Mouse (Mus musculus) liver, embryonic 15.5 days (tissue): ENCODE measurements at regions not wholly inside any gene's neighbourhood (a gene's known extent, or its start where the extent isn't known, plus 50 kb on each side); places are given as distances from the start of the nearest gene placed in this dataset.

Experiments used
- ATAC-seq: fragments of 200-750 bp; cut with Nextera tagmentation; 2 replicates; pipeline ENCODE4 v1.8.0; 2017; ENCODE audit warnings: moderate number of reproducible peaks, mild to moderate bottlenecking, moderate library complexity; ENCODE audit not compliant: insufficient read depth
- H3K27ac ChIP-seq: fragments of 300-500 bp; sonication (generic); replicated peaks from 2 replicates; pipeline ENCODE4 v1.5.1; 2015; ENCODE audit warnings: mild to moderate bottlenecking, inconsistent platforms
- H3K27me3 ChIP-seq: fragments of 300-500 bp; sonication (generic); 2 replicates; pipeline ENCODE4 v1.6.1; 2015; ENCODE audit warnings: mild to moderate bottlenecking, inconsistent platforms
- H3K36me3 ChIP-seq: fragments of 300-500 bp; sonication (generic); replicated peaks from 2 replicates; pipeline ENCODE4 v1.6.1; 2015; ENCODE audit warnings: moderate library complexity, mild to moderate bottlenecking, inconsistent platforms
- H3K4me1 ChIP-seq: fragments of 300-500 bp; sonication (generic); replicated peaks from 2 replicates; pipeline ENCODE4 v1.6.1; 2015; ENCODE audit warnings: inconsistent platforms
- H3K4me2 ChIP-seq: fragments of 300-500 bp; sonication (generic); 2 replicates; pipeline ENCODE4 v1.6.1; 2015; ENCODE audit warnings: moderate library complexity, mild to moderate bottlenecking, inconsistent platforms
- H3K4me3 ChIP-seq: fragments of 300-500 bp; sonication (generic); replicated peaks from 2 replicates; pipeline ENCODE4 v1.5.1; 2015; ENCODE audit warnings: mild to moderate bottlenecking, inconsistent platforms
- H3K9ac ChIP-seq: fragments of 300-500 bp; sonication (generic); 2 replicates; pipeline ENCODE4 v1.6.1; 2015; ENCODE audit warnings: moderate library complexity, mild to moderate bottlenecking, inconsistent platforms
- H3K9me3 ChIP-seq: fragments of 300-500 bp; sonication (generic); replicated peaks from 2 replicates; pipeline ENCODE4 v1.6.1; 2016; ENCODE audit warnings: inconsistent platforms
- WGBS: fragments of 180-500 bp; shearing (Covaris S2); methylation state at CpG from one replicate; pipeline ENCODE4 v1.1.7; 2015; ENCODE audit warnings: mixed read lengths; ENCODE audit not compliant: insufficient replicate concordance; 5-methylcytosine and 5-hydroxymethylcytosine counted together

DNA sequence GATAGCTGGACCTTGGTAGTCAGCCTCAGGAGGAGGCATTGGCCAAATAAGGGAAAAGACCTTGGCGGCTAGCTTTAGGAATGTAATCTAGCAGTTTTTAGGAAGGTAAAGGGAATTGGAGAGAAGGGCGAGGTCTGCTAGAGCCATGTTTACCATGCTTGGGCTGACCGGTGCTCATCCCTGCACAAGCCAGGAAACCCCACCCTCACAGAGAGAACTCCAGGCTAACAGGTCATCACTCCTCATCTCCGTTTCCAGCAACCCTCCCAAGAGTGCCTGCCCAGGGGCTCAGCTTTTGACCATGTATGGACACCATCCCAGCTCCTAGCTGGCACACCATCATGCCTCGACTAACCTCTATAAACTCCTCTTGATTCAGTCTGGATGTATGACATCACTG is 1162.9 kb downstream of the 4930447A16Rik start:
- Histone ChIP-seq H3K4me3 (no peak overlapping the region), H3K4me1 (no peaks in the 10 kb centered on the region), H3K9ac (no peak overlapping the region), H3K27me3 (peaks cover 27% of the 10 kb centered on the region), H3K36me3 (no peaks in the 10 kb centered on the region), H3K27ac (no peak overlapping the region), H3K4me2 (no peak overlapping the region), H3K9me3 (no peaks in the 10 kb centered on the region)
- ATAC-seq: no peak
- WGBS: 55% methylated on average over 5 of the region's 5 CpGs

- Histone ChIP-seq H3K9ac (no peak overlapping the region), H3K4me3 (no peak overlapping the region), H3K36me3 (no peaks in the 10 kb centered on the region), H3K9me3 (no peaks in the 10 kb centered on the region), H3K27ac (no peak overlapping the region), H3K27me3 (peaks cover 27% of the 10 kb centered on the region), H3K4me2 (no peak overlapping the region), H3K4me1 (no peaks in the 10 kb centered on the region)
- 41% methylated on average over 2 of the region's 2 CpGs for WGBS
- ATAC-seq: no peak
Observed at GRCm38 (mm10) chr15:38589010-38589409, 1163.7 kb downstream of the 4930447A16Rik start.

DNA sequence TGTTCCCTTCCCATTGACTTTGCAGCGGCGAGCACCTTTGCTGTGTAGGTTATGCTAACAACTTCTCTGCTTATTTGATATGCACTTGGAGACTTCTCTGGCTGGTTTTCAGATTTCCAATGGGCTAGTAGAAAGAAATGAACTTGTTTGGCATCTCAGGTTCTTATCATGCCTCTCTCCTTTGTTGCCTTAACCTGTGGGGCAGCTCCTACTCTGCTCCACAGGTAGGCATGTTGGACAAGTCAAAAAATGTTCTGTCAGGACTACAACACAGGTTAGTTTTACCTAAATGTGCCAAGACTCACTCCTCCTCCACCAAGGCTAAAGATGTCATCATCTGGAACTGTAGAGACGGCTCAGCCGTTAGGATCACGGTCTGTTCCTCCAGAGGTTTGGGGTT is 1164.3 kb downstream of the 4930447A16Rik start:
- Histone ChIP-seq H3K27ac (no peak overlapping the region), H3K9ac (no peak overlapping the region), H3K4me2 (no peak overlapping the region), H3K4me1 (no peaks in the 10 kb centered on the region), H3K4me3 (no peak overlapping the region), H3K9me3 (no peaks in the 10 kb centered on the region), H3K27me3 (peaks cover 27% of the 10 kb centered on the region), H3K36me3 (no peaks in the 10 kb centered on the region)
- 79% methylated on average over 5 of the region's 5 CpGs for WGBS
- ATAC-seq: no peak

DNA sequence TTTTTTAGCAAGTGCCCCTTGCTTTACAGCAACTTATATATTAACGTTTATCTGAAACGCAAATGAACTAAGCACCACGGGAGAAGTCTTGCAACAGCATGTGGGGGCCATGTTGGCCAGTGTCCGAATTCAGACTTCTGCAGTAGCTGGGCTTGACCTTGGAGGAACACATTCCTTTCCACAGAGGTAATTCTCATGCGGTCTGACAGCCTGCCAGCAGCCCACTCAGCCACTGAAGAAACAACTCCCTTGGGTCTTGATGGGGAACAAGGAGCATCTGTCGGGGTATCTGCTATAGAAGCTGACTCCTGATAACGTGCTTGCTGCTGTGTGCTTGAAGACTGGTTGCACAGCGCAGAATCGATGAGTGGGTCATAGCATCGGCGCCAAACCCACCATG is 1168.7 kb downstream of the 4930447A16Rik start:
- 71% methylated on average over 11 of the region's 11 CpGs for WGBS
- H3K9ac ChIP-seq: no peak overlapping the region

GRCm38 (mm10) chr15:38594747-38595146 is 1169.4 kb downstream of the 4930447A16Rik start:
- no peak for ATAC-seq
- H3K9me3 ChIP-seq: no peaks in the 10 kb centered on the region
- H3K36me3 ChIP-seq: no peaks in the 10 kb centered on the region
- H3K4me3 ChIP-seq: no peak overlapping the region
- peaks cover 8% of the 10 kb centered on the region for H3K27me3 ChIP-seq
- H3K4me2 ChIP-seq: no peak overlapping the region
- H3K27ac ChIP-seq: no peak overlapping the region
- no peak overlapping the region for H3K9ac ChIP-seq
- WGBS: 89% methylated on average over 2 of the region's 2 CpGs
- no peaks in the 10 kb centered on the region for H3K4me1 ChIP-seq

More for the DNA sequence above, 1168.7 kb downstream of the 4930447A16Rik start:
- Histone ChIP-seq H3K9me3 (no peaks in the 10 kb centered on the region), H3K27me3 (peaks cover 8% of the 10 kb centered on the region), H3K4me1 (no peaks in the 10 kb centered on the region), H3K4me2 (no peak overlapping the region), H3K4me3 (no peak overlapping the region), H3K27ac (no peak overlapping the region), H3K36me3 (no peaks in the 10 kb centered on the region)
- ATAC-seq: no peak

GRCm38 (mm10) chr15:38595820-38596219 is 1170.5 kb downstream of the 4930447A16Rik start:
- Histone ChIP-seq H3K36me3 (no peaks in the 10 kb centered on the region), H3K9ac (no peak overlapping the region), H3K4me1 (no peaks in the 10 kb centered on the region), H3K4me2 (no peak overlapping the region), H3K4me3 (no peak overlapping the region), H3K9me3 (no peaks in the 10 kb centered on the region), H3K27ac (no peak overlapping the region), H3K27me3 (peaks cover 8% of the 10 kb centered on the region)
- no peak for ATAC-seq
- WGBS: 58% methylated on average over 4 of the region's 4 CpGs

- Histone ChIP-seq H3K36me3 (no peaks in the 10 kb centered on the region), H3K27ac (no peak overlapping the region), H3K9me3 (no peaks in the 10 kb centered on the region), H3K27me3 (peaks cover 5% of the 10 kb centered on the region), H3K4me3 (no peak overlapping the region), H3K9ac (no peak overlapping the region), H3K4me2 (no peak overlapping the region), H3K4me1 (no peaks in the 10 kb centered on the region)
- 33% methylated on average over 3 of the region's 3 CpGs for WGBS
- ATAC-seq: no peak
Observed at GRCm38 (mm10) chr15:38597458-38597857, 1172.1 kb downstream of the 4930447A16Rik start.

DNA sequence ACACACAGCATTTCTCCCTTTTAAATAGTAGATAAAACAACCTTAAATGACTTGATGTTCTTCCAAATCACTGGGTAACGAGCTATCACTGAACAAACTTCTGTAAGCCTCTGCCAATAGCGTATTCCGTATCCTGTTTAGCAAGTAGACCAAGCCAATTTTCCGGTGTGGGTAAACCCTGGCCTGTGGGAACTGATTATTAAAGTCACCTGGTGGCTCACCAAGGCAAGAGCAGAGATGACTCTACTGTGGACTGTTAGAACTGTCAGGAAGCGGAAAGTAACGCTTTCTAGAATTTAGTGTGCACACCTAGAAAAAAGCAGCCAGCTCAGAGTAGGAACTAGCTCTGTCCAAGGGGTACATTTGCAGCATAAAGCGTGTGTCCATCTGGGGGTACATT is 1176.1 kb downstream of the 4930447A16Rik start:
- no peaks in the 10 kb centered on the region for H3K4me1 ChIP-seq
- H3K9me3 ChIP-seq: no peaks in the 10 kb centered on the region
- H3K9ac ChIP-seq: no peak overlapping the region
- H3K36me3 ChIP-seq: no peaks in the 10 kb centered on the region
- H3K4me2 ChIP-seq: no peak overlapping the region
- no peak overlapping the region for H3K4me3 ChIP-seq
- H3K27ac ChIP-seq: no peak overlapping the region
- no peak for ATAC-seq
- 74% methylated on average over 7 of the region's 7 CpGs for WGBS
- peaks cover 5% of the 10 kb centered on the region; the same call in 1 of the 2 replicates for H3K27me3 ChIP-seq

- Histone ChIP-seq H3K9me3 (no peaks in the 10 kb centered on the region), H3K27ac (no peak overlapping the region), H3K36me3 (no peaks in the 10 kb centered on the region), H3K4me1 (no peaks in the 10 kb centered on the region), H3K9ac (no peak overlapping the region), H3K4me2 (no peak overlapping the region), H3K4me3 (no peak overlapping the region), H3K27me3 (peaks cover 5% of the 10 kb centered on the region; the same call in 1 of the 2 replicates)
- no peak for ATAC-seq
- WGBS: 26% methylated on average over 12 of the region's 12 CpGs
Observed at GRCm38 (mm10) chr15:38602187-38602870, 1177.0 kb downstream of the 4930447A16Rik start.

GRCm38 (mm10) chr15:38603918-38604317 is 1178.6 kb downstream of the 4930447A16Rik start:
- H3K4me3 ChIP-seq: no peak overlapping the region
- no peak overlapping the region for H3K27ac ChIP-seq
- no peak overlapping the region for H3K4me2 ChIP-seq
- 65% methylated on average over 5 of the region's 5 CpGs for WGBS
- no peaks in the 10 kb centered on the region for H3K9me3 ChIP-seq
- no peaks in the 10 kb centered on the region for H3K36me3 ChIP-seq
- no peaks in the 10 kb centered on the region for H3K4me1 ChIP-seq
- no peak overlapping the region for H3K9ac ChIP-seq
- no peak for ATAC-seq
- peaks cover 4% of the 10 kb centered on the region for H3K27me3 ChIP-seq

DNA sequence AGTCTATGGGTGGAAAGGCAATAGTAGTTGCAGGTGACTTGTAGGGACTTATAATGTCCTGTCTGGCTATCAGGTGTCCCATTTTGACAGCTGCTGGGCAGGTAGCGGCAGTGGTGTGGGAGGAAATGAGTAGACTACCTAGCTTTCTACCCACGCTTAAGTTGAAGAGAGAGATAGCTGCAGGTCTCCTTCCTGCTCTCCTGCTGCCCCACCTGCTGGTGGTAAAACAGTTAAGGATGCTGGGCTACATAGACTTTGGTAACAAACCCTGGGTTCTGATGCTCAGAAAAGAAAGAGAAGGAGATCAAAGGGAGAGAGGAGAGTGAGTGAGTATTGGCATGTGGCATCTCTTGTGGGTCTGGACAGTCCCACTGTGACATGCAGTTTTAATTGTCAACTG is 1182.0 kb downstream of the 4930447A16Rik start:
- Histone ChIP-seq H3K9me3 (no peaks in the 10 kb centered on the region), H3K4me1 (no peaks in the 10 kb centered on the region), H3K4me2 (no peak overlapping the region), H3K9ac (no peak overlapping the region), H3K27ac (no peak overlapping the region), H3K27me3 (peaks cover 4% of the 10 kb centered on the region), H3K36me3 (no peaks in the 10 kb centered on the region), H3K4me3 (no peak overlapping the region)
- 30% methylated on average over 2 of the region's 2 CpGs for WGBS
- no peak for ATAC-seq
